8 mouse cellular contexts compared by ENCODE assay signal in genomic region chr5:106964513-106965014, GRCm38 (mm10). TPM values are rescaled to one million over a fixed set of nuclear protein-coding genes. Genes with fewer than 3 reads are reported as not detected.
DNase-seq lines count a peak whose midpoint lies in the region; ATAC-seq lines count a peak whose summit lies in the region.

No protein-coding gene starts in this region.

- H3K9ac ChIP-seq in kidney, embryonic 15.5 days = peak overlapping the region; percentile 76
- peak overlapping the region; percentile 88 for H3K9ac ChIP-seq in hindbrain, embryonic 14.5 days
- peak overlapping the region; percentile 84 for H3K9ac ChIP-seq in midbrain, embryonic 13.5 days (replicated peaks)

- no peaks in the 10 kb centered on the region for H3K9me3 ChIP-seq in kidney, embryonic 15.5 days (replicated peaks)
- no peaks in the 10 kb centered on the region for H3K9me3 ChIP-seq in hindbrain, embryonic 14.5 days (ENCODE audit: control insufficient read depth, low read length)
- no peaks in the 10 kb centered on the region for H3K9me3 ChIP-seq in midbrain, embryonic 13.5 days

- H3K4me3 ChIP-seq in kidney, embryonic 15.5 days (replicated peaks) = peak overlapping the region; percentile 91
- peak overlapping the region; percentile 96 for H3K4me3 ChIP-seq in brown adipose tissue, adult 24 weeks (ENCODE audit: insufficient read depth, low read depth, low read length)
- H3K4me3 ChIP-seq in hindbrain, embryonic 14.5 days (replicated peaks; ENCODE audit: low read length) = peak overlapping the region; percentile 95
- peak overlapping the region; percentile 92 for H3K4me3 ChIP-seq in midbrain, embryonic 13.5 days (replicated peaks)

- no peak for DNase-seq in kidney, adult 8-10 months
- DNase-seq in hindbrain, embryonic 14.5 days (ENCODE audit: low spot score) = no peak
- no peak for DNase-seq in adrenal gland, postnatal 4 days (ENCODE audit: low spot score in 2 of 2)
- no peak for DNase-seq in spleen, postnatal 14 days (ENCODE audit: low spot score in 2 of 2)
- no peak for DNase-seq in urinary bladder, adult 2 months (ENCODE audit: low spot score)

- H3K27ac ChIP-seq in kidney, embryonic 15.5 days = peak overlapping the region; percentile 87
- 0 out of 2 replicates have a peak overlapping the region, but pooled peaks have one; percentile 39 for H3K27ac ChIP-seq in brown adipose tissue, adult 24 weeks (replicated peaks; ENCODE audit: low read depth, low read length)
- peak overlapping the region; percentile 81 for H3K27ac ChIP-seq in hindbrain, embryonic 14.5 days
- H3K27ac ChIP-seq in midbrain, embryonic 13.5 days = peak overlapping the region; percentile 82

- peak; percentile 93 for ATAC-seq in kidney, embryonic 15.5 days (replicated peaks; ENCODE audit: low FRiP score)
- peak; percentile 94 for ATAC-seq in hindbrain, embryonic 14.5 days (ENCODE audit: low FRiP score)
- ATAC-seq in midbrain, embryonic 13.5 days = peak; percentile 94

- H3K4me2 ChIP-seq in kidney, embryonic 15.5 days = peak overlapping the region; percentile 79
- peak overlapping the region; percentile 91 for H3K4me2 ChIP-seq in hindbrain, embryonic 14.5 days (replicated peaks)
- peak overlapping the region; percentile 87 for H3K4me2 ChIP-seq in midbrain, embryonic 13.5 days (replicated peaks)

- WGBS in kidney, embryonic 15.5 days = under 1% methylated on average over 41 of the region's 41 CpGs
- WGBS in hindbrain, embryonic 14.5 days = under 1% methylated on average over 41 of the region's 41 CpGs
- WGBS in midbrain, embryonic 13.5 days = under 1% methylated on average over 41 of the region's 41 CpGs

- no peaks in the 10 kb centered on the region for H3K27me3 ChIP-seq in kidney, embryonic 15.5 days
- no peaks in the 10 kb centered on the region for H3K27me3 ChIP-seq in hindbrain, embryonic 14.5 days (ENCODE audit: control insufficient read depth, insufficient read depth, low read length)
- no peaks in the 10 kb centered on the region for H3K27me3 ChIP-seq in midbrain, embryonic 13.5 days

- peaks cover 23% of the 10 kb centered on the region for H3K36me3 ChIP-seq in kidney, embryonic 15.5 days
- H3K36me3 ChIP-seq in hindbrain, embryonic 14.5 days (replicated peaks; ENCODE audit: control insufficient read depth, insufficient read depth) = peaks cover 13% of the 10 kb centered on the region
- H3K36me3 ChIP-seq in midbrain, embryonic 13.5 days = peaks cover 6% of the 10 kb centered on the region

- H3K4me1 ChIP-seq in kidney, embryonic 15.5 days = peaks cover 12% of the 10 kb centered on the region
- no peaks in the 10 kb centered on the region for H3K4me1 ChIP-seq in brown adipose tissue, adult 24 weeks (ENCODE audit: control insufficient read depth, insufficient read depth, insufficient read length, low read length)
- H3K4me1 ChIP-seq in hindbrain, embryonic 14.5 days (replicated peaks; ENCODE audit: control insufficient read depth, insufficient read depth, low read length) = peaks cover 10% of the 10 kb centered on the region
- peaks cover 18% of the 10 kb centered on the region for H3K4me1 ChIP-seq in midbrain, embryonic 13.5 days (replicated peaks)

RNA-seq across cellular contexts. Expression of gene Cdc7, which starts 0.4 kb away (rescaled TPM):
- polyA plus RNA-seq in kidney, embryonic 15.5 days (2015; fragmentation: Nextera tagmentation; extraction: Ambion mirVana) = 41.7 and 46.5 TPM in 2 replicates
- 1.4 and 1.6 TPM in 2 replicates for polyA plus RNA-seq in brown adipose tissue, adult 24 weeks (2012; ENCODE audit: insufficient read depth, insufficient read length, missing spikeins)
- 39.3 and 46.1 TPM in 2 replicates for polyA plus RNA-seq in hindbrain, embryonic 14.5 days (2014; fragmentation: Nextera tagmentation; extraction: Ambion mirVana)
- polyA plus RNA-seq in midbrain, embryonic 13.5 days (2015; fragmentation: Nextera tagmentation; extraction: Ambion mirVana) = 43.9 and 44.4 TPM in 2 replicates
- total RNA-seq in adrenal gland, postnatal 4 days (2021) = 10 to 100 TPM; 11.7 to 12.3 TPM
- polyA plus RNA-seq in urinary bladder, adult 2 months (2012; rRNA removed) = 3.4 and 5.4 TPM in 2 replicates

RNA-seq across cellular contexts. Expression of gene Hfm1, which starts 38.4 kb away (rescaled TPM):
- 1.8 and 1.9 TPM in 2 replicates for polyA plus RNA-seq in kidney, embryonic 15.5 days (2015; fragmentation: Nextera tagmentation; extraction: Ambion mirVana)
- polyA plus RNA-seq in brown adipose tissue, adult 24 weeks (2012; ENCODE audit: insufficient read depth, insufficient read length, missing spikeins) = not detected in 2 replicates
- polyA plus RNA-seq in hindbrain, embryonic 14.5 days (2014; fragmentation: Nextera tagmentation; extraction: Ambion mirVana) = 6.5 and 7.0 TPM in 2 replicates
- polyA plus RNA-seq in midbrain, embryonic 13.5 days (2015; fragmentation: Nextera tagmentation; extraction: Ambion mirVana) = 6.8 and 7.6 TPM in 2 replicates
- total RNA-seq in adrenal gland, postnatal 4 days (2021) = 1 to 10 TPM in 1 of 2 experiments, under 1 TPM in 1; 0.42 to 1.0 TPM
- polyA plus RNA-seq in urinary bladder, adult 2 months (2012; rRNA removed) = 0.04 TPM in 2 replicates
